Comparison of ENCODE assay signal across 18 mouse cellular contexts in the genomic region with DNA sequence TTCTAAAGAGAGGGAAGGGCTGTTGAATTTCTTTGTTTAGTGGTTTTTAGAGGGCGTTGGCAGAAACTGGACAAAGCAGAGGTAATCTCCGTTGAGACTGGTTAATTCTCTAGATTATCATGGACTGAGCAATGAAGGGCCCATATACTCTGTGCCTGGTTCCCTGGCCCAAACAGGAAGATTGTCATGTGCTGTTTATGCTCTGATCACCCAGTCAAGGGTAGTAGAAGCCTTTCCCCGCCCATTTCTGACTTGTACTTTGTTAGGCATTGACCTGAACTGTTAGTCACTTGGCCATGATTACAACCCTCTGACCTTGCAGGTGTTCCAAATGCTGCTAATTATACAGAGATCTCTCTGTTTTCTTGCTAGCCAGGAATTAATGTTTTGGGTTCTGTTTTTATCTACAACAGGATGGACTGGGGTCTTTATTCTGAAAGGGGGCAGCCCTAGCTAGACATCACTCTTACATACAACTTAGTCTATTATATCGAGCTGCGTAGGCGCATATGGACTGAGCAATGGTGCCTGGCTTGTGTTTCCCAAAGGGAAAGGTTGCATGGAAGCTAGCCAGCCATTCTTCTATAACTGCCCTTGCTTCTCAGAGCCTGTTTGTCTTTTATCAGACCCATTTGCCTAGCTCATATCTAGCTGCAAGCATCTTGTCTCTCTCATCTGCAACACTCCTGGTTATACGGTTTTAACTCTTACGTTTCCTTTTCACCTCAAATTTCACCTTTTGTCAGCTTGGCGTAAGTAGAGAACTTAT.
DNase-seq lines count a peak whose midpoint lies in the region; ATAC-seq and TF ChIP-seq lines count a peak whose summit lies in the region.
"Had no signal": no experiment of that assay in that cellular context is flagged by ENCODE, and none has a peak within 500 bp of the region (broad histone marks: within the 10 kb centered on the region; RNA-seq: fewer than 3 reads in every experiment).

No protein-coding gene starts in this region.

- no peak for TF ChIP-seq POLR2A in kidney, adult 2 months (IDR thresholded peaks at IDR 0.05; ENCODE audit: low read depth, low read length)

- DNase-seq in adrenal gland, adult 2 months, result peak; percentile 76
- DNase-seq in adrenal gland, adult 18-20 months (ENCODE audit: low spot score in 2 of 2), result no peak
- DNase-seq in kidney, adult 2 months, result peak; percentile 12
- DNase-seq in kidney, adult 18-20 months, result no peak
- no peak for DNase-seq in urinary bladder, adult 18-20 months (ENCODE audit: low spot score in 2 of 2)
- DNase-seq: cerebellum, postnatal 25 days; forebrain, postnatal 0 days; kidney, postnatal 36 days; liver; lung, postnatal 4 days; right cerebral cortex, postnatal 4 days had no signal

- WGBS in kidney, adult 2 months, result 88% methylated on average over 9 of the region's 9 CpGs
- 73% methylated on average over 9 of the region's 9 CpGs for WGBS in intestine, postnatal 0 days
- WGBS in stomach, embryonic 16.5 days, result 78% methylated on average over 9 of the region's 9 CpGs
- 91% methylated on average over 9 of the region's 9 CpGs for WGBS in forebrain, embryonic 16.5 days

- no peaks in the 10 kb centered on the region; the same call in 1 of the 2 replicates for H3K4me1 ChIP-seq in kidney, adult 2 months (ENCODE audit: control insufficient read depth, insufficient read depth, low read length)
- 0 out of 2 replicates have a peak, but pooled peaks cover 7% of the 10 kb centered on the region for H3K4me1 ChIP-seq in intestine, postnatal 0 days (replicated peaks; ENCODE audit: control insufficient read depth, insufficient read depth, low read length)
- peaks cover 15% of the 10 kb centered on the region for H3K4me1 ChIP-seq in stomach, embryonic 16.5 days (ENCODE audit: control insufficient read depth, insufficient read depth, low read length)
- H3K4me1 ChIP-seq in forebrain, embryonic 16.5 days (replicated peaks; ENCODE audit: control insufficient read depth, insufficient read depth, low read length), result no peaks in the 10 kb centered on the region

- ATAC-seq in intestine, postnatal 0 days, result peak; percentile 52
- ATAC-seq in stomach, embryonic 16.5 days (ENCODE audit: insufficient read depth, low FRiP score), result peak; percentile 50; the same call in 1 of the 2 replicates
- no peak for ATAC-seq in forebrain, embryonic 16.5 days
- ATAC-seq: forebrain, postnatal 0 days had no signal

- H3K9ac ChIP-seq in intestine, postnatal 0 days (ENCODE audit: low read depth, low read length), result no peak overlapping the region
- no peak overlapping the region for H3K9ac ChIP-seq in stomach, embryonic 16.5 days (ENCODE audit: low read length)
- H3K9ac ChIP-seq in forebrain, embryonic 16.5 days (replicated peaks; ENCODE audit: low read depth, low read length), result no peak overlapping the region
- H3K9ac ChIP-seq: forebrain, postnatal 0 days; heart, embryonic 15.5 days; lung, embryonic 15.5 days had no signal

- no peak overlapping the region for H3K4me2 ChIP-seq in intestine, postnatal 0 days (replicated peaks; ENCODE audit: low read depth)
- no peak overlapping the region for H3K4me2 ChIP-seq in stomach, embryonic 16.5 days (ENCODE audit: low read depth, low read length)
- H3K4me2 ChIP-seq in forebrain, embryonic 16.5 days (ENCODE audit: low read length), result no peak overlapping the region
- H3K4me2 ChIP-seq: heart, embryonic 15.5 days; lung, embryonic 15.5 days had no signal

- H3K4me3 ChIP-seq in kidney, adult 2 months (ENCODE audit: insufficient read depth, low read depth, low read length), result no peak overlapping the region
- no peak overlapping the region for H3K4me3 ChIP-seq in intestine, postnatal 0 days (ENCODE audit: low read depth, low read length)
- H3K4me3 ChIP-seq in stomach, embryonic 16.5 days (replicated peaks; ENCODE audit: low read length), result no peak overlapping the region
- no peak overlapping the region for H3K4me3 ChIP-seq in forebrain, embryonic 16.5 days (replicated peaks; ENCODE audit: low read length)
- H3K4me3 ChIP-seq: heart, embryonic 15.5 days; hindbrain, embryonic 10.5 days; lung, embryonic 15.5 days; midbrain, embryonic 10.5 days had no signal

- no peaks in the 10 kb centered on the region for H3K36me3 ChIP-seq in kidney, adult 2 months (ENCODE audit: control insufficient read depth, insufficient read depth, low read length)
- H3K36me3 ChIP-seq in intestine, postnatal 0 days (ENCODE audit: control insufficient read depth, insufficient read depth), result no peaks in the 10 kb centered on the region
- no peaks in the 10 kb centered on the region for H3K36me3 ChIP-seq in stomach, embryonic 16.5 days (ENCODE audit: control insufficient read depth, insufficient read depth, low read length)
- no peaks in the 10 kb centered on the region for H3K36me3 ChIP-seq in forebrain, embryonic 16.5 days (ENCODE audit: control insufficient read depth, insufficient read depth)
- H3K36me3 ChIP-seq: heart, embryonic 15.5 days; hindbrain, embryonic 10.5 days; lung, embryonic 15.5 days; midbrain, embryonic 10.5 days had no signal

- TF ChIP-seq CTCF in kidney, adult 2 months (conservative IDR thresholded peaks at IDR 0.05; ENCODE audit: insufficient read depth, insufficient read length, low read depth, low read length), result no peak
- no peak for TF ChIP-seq CTCF in intestine, postnatal 0 days (IDR thresholded peaks at IDR 0.05; ENCODE audit: low read depth)

- H3K27ac ChIP-seq in kidney, adult 2 months (ENCODE audit: insufficient read depth, low read depth, low read length), result no peak overlapping the region
- peak overlapping the region; percentile 84 for H3K27ac ChIP-seq in intestine, postnatal 0 days (ENCODE audit: low read depth, low read length)
- peak overlapping the region; percentile 53 for H3K27ac ChIP-seq in stomach, embryonic 16.5 days (ENCODE audit: low read length)
- no peak overlapping the region for H3K27ac ChIP-seq in forebrain, embryonic 16.5 days (ENCODE audit: low read length)
- H3K27ac ChIP-seq: heart, embryonic 15.5 days; hindbrain, embryonic 10.5 days; lung, embryonic 15.5 days; midbrain, embryonic 10.5 days had no signal

- 0 out of 2 replicates have a peak, but pooled peaks cover 3% of the 10 kb centered on the region for H3K9me3 ChIP-seq in intestine, postnatal 0 days (ENCODE audit: control insufficient read depth)
- no peaks in the 10 kb centered on the region for H3K9me3 ChIP-seq in stomach, embryonic 16.5 days (replicated peaks; ENCODE audit: control insufficient read depth, low read length)
- no peaks in the 10 kb centered on the region for H3K9me3 ChIP-seq in forebrain, embryonic 16.5 days (ENCODE audit: control insufficient read depth, low read length)
- H3K9me3 ChIP-seq: heart, embryonic 15.5 days; hindbrain, embryonic 10.5 days; lung, embryonic 15.5 days; midbrain, embryonic 10.5 days had no signal

- H3K27me3 ChIP-seq in kidney, adult 2 months (replicated peaks; ENCODE audit: control insufficient read depth, insufficient read depth, low read length), result no peaks in the 10 kb centered on the region
- no peaks in the 10 kb centered on the region for H3K27me3 ChIP-seq in intestine, postnatal 0 days (replicated peaks; ENCODE audit: control insufficient read depth, insufficient read depth, low read length)
- no peaks in the 10 kb centered on the region for H3K27me3 ChIP-seq in stomach, embryonic 16.5 days (ENCODE audit: control insufficient read depth, insufficient read depth, low read length)
- no peaks in the 10 kb centered on the region for H3K27me3 ChIP-seq in forebrain, embryonic 16.5 days (replicated peaks; ENCODE audit: control insufficient read depth, insufficient read depth, low read length)
- H3K27me3 ChIP-seq: heart, embryonic 15.5 days; lung, embryonic 15.5 days had no signal

Comparison
In these comparisons a context has a peak if more than half of its experiments do, and no peak if none do; other contexts are left out.
1. DNase-seq: peak in adrenal gland, adult 2 months (single experiment) and kidney, adult 2 months (single experiment); none in adrenal gland, adult 18-20 months (0 of 2), kidney, adult 18-20 months (single experiment) and urinary bladder, adult 18-20 months (0 of 2).
2. H3K27ac ChIP-seq: peak in intestine, postnatal 0 days (single experiment) and stomach, embryonic 16.5 days (single experiment); none in kidney, adult 2 months (single experiment) and forebrain, embryonic 16.5 days (single experiment).